ENCODE assay signal across 9 mouse cellular contexts in the genomic region with DNA sequence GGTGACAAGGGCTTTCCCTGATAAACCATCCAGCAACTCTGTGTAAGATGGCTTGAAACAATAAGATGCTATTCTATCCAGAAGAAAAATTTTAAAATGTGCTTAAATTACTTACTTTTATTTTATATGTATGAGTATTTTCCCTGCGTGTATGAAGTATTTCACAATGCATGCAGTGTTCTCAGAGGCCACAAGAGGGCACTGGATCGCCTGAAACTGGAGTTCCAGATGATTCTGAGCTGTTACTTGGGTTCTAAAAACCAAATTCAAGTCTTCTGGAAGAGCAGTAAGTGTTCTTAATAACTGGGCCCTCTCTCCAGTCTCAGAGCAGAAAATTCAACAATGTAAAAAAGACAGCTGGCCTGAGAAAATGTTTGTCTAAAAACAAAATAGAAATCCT. TPM values are rescaled to one million over a fixed set of nuclear protein-coding genes. Genes with fewer than 3 reads are reported as not detected.
DNase-seq lines count a peak whose midpoint lies in the region; ATAC-seq and TF ChIP-seq lines count a peak whose summit lies in the region.
"Had no signal": no experiment of that assay in that cellular context is flagged by ENCODE, and none has a peak within 500 bp of the region (broad histone marks: within the 10 kb centered on the region; RNA-seq: fewer than 3 reads in every experiment).

No protein-coding gene starts in this region.

- no peak overlapping the region for H3K9ac ChIP-seq in kidney, embryonic 16.5 days (replicated peaks; ENCODE audit: low read length)
- H3K9ac ChIP-seq in MEL (ENCODE audit: control insufficient read depth, low read depth, low read length, poor library complexity, severe bottlenecking), result no peak overlapping the region
- H3K9ac ChIP-seq: neural tube, embryonic 13.5 days had no signal

- H3K27me3 ChIP-seq in kidney, embryonic 16.5 days (ENCODE audit: insufficient read depth, low read length), result no peaks in the 10 kb centered on the region
- peaks cover 0 to 1% of the 10 kb centered on the region in 2 experiments; a peak in 1 of 4 replicates for H3K27me3 ChIP-seq in MEL (ENCODE audit: control insufficient read depth in 1 of 2, insufficient read depth in 2 of 2, low read length in 2 of 2)
- H3K27me3 ChIP-seq: neural tube, embryonic 13.5 days had no signal

- TF ChIP-seq CTCF in MEL (IDR thresholded peaks at IDR 0.05 in 2 of 3, conservative IDR thresholded peaks at IDR 0.05 in 1 of 3; ENCODE audit: control insufficient read depth in 1 of 3, insufficient read depth in 1 of 3, low read depth in 2 of 3, low read length in 3 of 3, poor library complexity in 1 of 3, severe bottlenecking in 1 of 3), result peak; percentile 68 to 76 (median 73)
- peak; percentile 97 for TF ChIP-seq CTCF in left cerebral cortex, adult 2 months (IDR thresholded peaks at IDR 0.05)

- H3K4me3 ChIP-seq in kidney, embryonic 16.5 days (ENCODE audit: low read length), result no peak overlapping the region
- no peak overlapping the region for H3K4me3 ChIP-seq in MEL (ENCODE audit: control insufficient read depth in 1 of 2, insufficient read depth in 1 of 2, low read depth in 2 of 2, low read length in 2 of 2)
- no peak overlapping the region for H3K4me3 ChIP-seq in left cerebral cortex, adult 2 months
- H3K4me3 ChIP-seq: neural tube, embryonic 13.5 days had no signal

- H3K36me3 ChIP-seq in kidney, embryonic 16.5 days (ENCODE audit: insufficient read depth, low read length), result peaks cover 4% of the 10 kb centered on the region; the same call in 1 of the 2 replicates
- no peaks in the 10 kb centered on the region for H3K36me3 ChIP-seq in MEL (ENCODE audit: control insufficient read depth in 1 of 2, insufficient read depth in 2 of 2, low read length in 2 of 2)

- 15% methylated on average over 2 of the region's 2 CpGs for WGBS in kidney, embryonic 16.5 days

- DNase-seq in kidney, adult 18-20 months, result peak; percentile 70
- DNase-seq in MEL (ENCODE audit: low read depth, low spot score), result peak; percentile 58
- peak; percentile 76 to 81 for DNase-seq in cerebellum, adult 18-20 months
- peak; percentile 35 for DNase-seq in gastrocnemius, postnatal 14 days
- peak; percentile 56 to 71 for DNase-seq in left cerebral cortex, adult 2 months (ENCODE audit: extremely low spot score in 1 of 2, low spot score in 2 of 2)
- peak; percentile 23 to 46 for DNase-seq in natural killer cell, adult 2 months (ENCODE audit: low spot score in 2 of 2)
- peak; percentile 66 to 73 for DNase-seq in thymus, postnatal 36 days

- no peaks in the 10 kb centered on the region for H3K9me3 ChIP-seq in kidney, embryonic 16.5 days (ENCODE audit: low read length)
- H3K9me3 ChIP-seq in MEL (replicated peaks; ENCODE audit: insufficient read depth, low read length), result no peaks in the 10 kb centered on the region
- H3K9me3 ChIP-seq: neural tube, embryonic 13.5 days had no signal

- no peak for TF ChIP-seq EP300 in MEL (IDR thresholded peaks at IDR 0.05; ENCODE audit: low read depth in 1 of 2, low read length in 2 of 2)

- H3K4me2 ChIP-seq in kidney, embryonic 16.5 days (replicated peaks; ENCODE audit: low read depth, low read length), result no peak overlapping the region
- H3K4me2 ChIP-seq: neural tube, embryonic 13.5 days had no signal

- no peak for TF ChIP-seq POLR2A in MEL (IDR thresholded peaks at IDR 0.05; ENCODE audit: control insufficient read depth in 1 of 2, insufficient read depth in 1 of 2, low read depth in 1 of 2, low read length in 2 of 2, poor library complexity in 1 of 2)

- peak; percentile 73 for TF ChIP-seq RAD21 in MEL (IDR thresholded peaks at IDR 0.05; ENCODE audit: low read depth, low read length)

- intact Hi-C loops in gastrocnemius, postnatal 14 days (cut with DNase I; ENCODE audit: low total_unique reads), result no loop called here
- intact Hi-C loops in left cerebral cortex, adult 2 months (cut with DNase I), result loop anchor here (2.0 kb wide), 1 partner anchor 29 kb away; no protein-coding TSS in a partner anchor

- H3K79me2 ChIP-seq in MEL (ENCODE audit: control insufficient read depth, insufficient read depth, low read length, poor library complexity), result no peaks in the 10 kb centered on the region

- H3K4me1 ChIP-seq in kidney, embryonic 16.5 days (ENCODE audit: insufficient read depth, low read length), result no peaks in the 10 kb centered on the region
- no peaks in the 10 kb centered on the region for H3K4me1 ChIP-seq in MEL (ENCODE audit: control insufficient read depth in 1 of 2, insufficient read depth in 2 of 2, low read length in 2 of 2)
- H3K4me1 ChIP-seq: neural tube, embryonic 13.5 days had no signal

- no peak overlapping the region for H3K27ac ChIP-seq in kidney, embryonic 16.5 days (ENCODE audit: low read length)
- H3K27ac ChIP-seq in MEL (ENCODE audit: control insufficient read depth, low read depth, low read length), result no peak overlapping the region
- H3K27ac ChIP-seq in left cerebral cortex, adult 2 months, result no peak overlapping the region
- H3K27ac ChIP-seq: neural tube, embryonic 13.5 days had no signal

- ATAC-seq in kidney, embryonic 16.5 days (ENCODE audit: low FRiP score, low TSS enrichment), result no peak

TF ChIP-seq in MEL, 35 proteins besides CTCF, POLR2A, EP300 and RAD21:
- TF ChIP-seq NRF1 (IDR thresholded peaks at IDR 0.05; ENCODE audit: insufficient read depth, low read depth, low read length, poor library complexity, severe bottlenecking) (no peak), BHLHE40 (IDR thresholded peaks at IDR 0.05; ENCODE audit: borderline replicate concordance, low read depth, low read length) (no peak), GABPA (IDR thresholded peaks at IDR 0.05; ENCODE audit: low read depth, low read length) (no peak), RCOR1 (IDR thresholded peaks at IDR 0.05; ENCODE audit: low read depth, low read length) (no peak), CHD2 (IDR thresholded peaks at IDR 0.05; ENCODE audit: low read length) (no peak), ZC3H11A (IDR thresholded peaks at IDR 0.05; ENCODE audit: low read depth, low read length) (peak; percentile 44; the same call in 1 of the 2 replicates), ZKSCAN1 (IDR thresholded peaks at IDR 0.05; ENCODE audit: low read depth, low read length) (no peak), SMC3 (IDR thresholded peaks at IDR 0.05; ENCODE audit: low read depth, low read length) (peak; percentile 69)

RNA-seq across cellular contexts. Expression of gene Mterf2, which starts 26.4 kb away (rescaled TPM):
- 13.7 and 16.7 TPM in 2 replicates for polyA plus RNA-seq in kidney, embryonic 16.5 days (2015; fragmentation: Nextera tagmentation; extraction: Ambion mirVana)
- 2.4 and 3.5 TPM in 2 replicates for total RNA-seq in MEL (2012; rRNA removed)
- 1 to 10 TPM in 1 of 2 experiments, not detected in 1; 9.6 TPM for polyA plus RNA-seq in MEL (2012; ENCODE audit: insufficient read depth in 1 of 2, insufficient read length in 2 of 2, low read depth in 1 of 2, low replicate concordance in 2 of 2, missing spikeins in 1 of 2)
- 10 to 100 TPM; 12.2 to 16.2 TPM for total RNA-seq in gastrocnemius, postnatal 14 days (2021)
- total RNA-seq in left cerebral cortex, adult 2 months (2021), result 10 to 100 TPM; 11.9 to 14.4 TPM

RNA-seq across cellular contexts. Expression of gene Cry1, which starts 30.7 kb away (rescaled TPM):
- 27.8 and 29.0 TPM in 2 replicates for polyA plus RNA-seq in kidney, embryonic 16.5 days (2015; fragmentation: Nextera tagmentation; extraction: Ambion mirVana)
- total RNA-seq in MEL (2012; rRNA removed), result not detected in 2 replicates
- polyA plus RNA-seq in MEL (2012; ENCODE audit: insufficient read depth in 1 of 2, insufficient read length in 2 of 2, low read depth in 1 of 2, low replicate concordance in 2 of 2, missing spikeins in 1 of 2), result not detected
- 10 to 100 TPM; 10.9 to 11.0 TPM for total RNA-seq in gastrocnemius, postnatal 14 days (2021)
- total RNA-seq in left cerebral cortex, adult 2 months (2021), result 10 to 100 TPM; 16.8 to 25.6 TPM

RNA-seq across cellular contexts. Expression of gene Tmem263, which starts 51.8 kb away (rescaled TPM):
- 70.8 and 75.8 TPM in 2 replicates for polyA plus RNA-seq in kidney, embryonic 16.5 days (2015; fragmentation: Nextera tagmentation; extraction: Ambion mirVana)
- 15.7 and 16.0 TPM in 2 replicates for total RNA-seq in MEL (2012; rRNA removed)
- polyA plus RNA-seq in MEL (2012; ENCODE audit: insufficient read depth in 1 of 2, insufficient read length in 2 of 2, low read depth in 1 of 2, low replicate concordance in 2 of 2, missing spikeins in 1 of 2), result 10 to 100 TPM in 1 of 2 experiments, not detected in 1; 11.8 TPM
- total RNA-seq in gastrocnemius, postnatal 14 days (2021), result 10 to 100 TPM; 11.3 to 18.2 TPM
- 10 to 100 TPM; 38.5 to 39.5 TPM for total RNA-seq in left cerebral cortex, adult 2 months (2021)

RNA-seq across cellular contexts. Expression of gene Fhl4, which starts 51.9 kb away (rescaled TPM):
- 0.76 and 1.4 TPM in 2 replicates for polyA plus RNA-seq in kidney, embryonic 16.5 days (2015; fragmentation: Nextera tagmentation; extraction: Ambion mirVana)
- total RNA-seq in MEL (2012; rRNA removed), result 0.69 TPM in 2 replicates
- polyA plus RNA-seq in MEL (2012; ENCODE audit: insufficient read depth in 1 of 2, insufficient read length in 2 of 2, low read depth in 1 of 2, low replicate concordance in 2 of 2, missing spikeins in 1 of 2), result under 1 TPM in 1 of 2 experiments, not detected in 1; 0.63 TPM
- total RNA-seq in gastrocnemius, postnatal 14 days (2021), result under 1 TPM; 0.31 to 0.33 TPM
- total RNA-seq in left cerebral cortex, adult 2 months (2021), result under 1 TPM; 0.34 to 0.56 TPM

Comparison
In these comparisons a context has a peak if more than half of its experiments do, and no peak if none do; other contexts are left out.
1. RNA of gene Cry1, which starts 30.7 kb away (total RNA-seq): 16.8 to 25.6 TPM in left cerebral cortex, adult 2 months and 10.9 to 11.0 TPM in gastrocnemius, postnatal 14 days; not detected in MEL; every median in the first group is over 10 times any median in the second.
2. Peak in every context shown above with its lines, with median percentiles within 50 percentile points of each other: DNase-seq.